Mouse (Mus musculus) kidney, adult 2 months (tissue): ENCODE results near the gene Mta1.

Source experiments
- CTCF ChIP-seq: fragments of 200-500 bp; conservative IDR thresholded peaks from 2 replicates; pipeline ENCODE4 v1.5.1; 2011; ENCODE audit warnings: low read depth, mild to moderate bottlenecking, control low read depth, low read length, moderate library complexity, mixed read lengths; ENCODE audit not compliant: insufficient read depth, insufficient read length
- POLR2A ChIP-seq: fragments of 200-500 bp; IDR thresholded peaks from one replicate; pipeline ENCODE4 v1.6.1; 2011; ENCODE audit warnings: low read depth, low read length, control low read depth

DNA sequence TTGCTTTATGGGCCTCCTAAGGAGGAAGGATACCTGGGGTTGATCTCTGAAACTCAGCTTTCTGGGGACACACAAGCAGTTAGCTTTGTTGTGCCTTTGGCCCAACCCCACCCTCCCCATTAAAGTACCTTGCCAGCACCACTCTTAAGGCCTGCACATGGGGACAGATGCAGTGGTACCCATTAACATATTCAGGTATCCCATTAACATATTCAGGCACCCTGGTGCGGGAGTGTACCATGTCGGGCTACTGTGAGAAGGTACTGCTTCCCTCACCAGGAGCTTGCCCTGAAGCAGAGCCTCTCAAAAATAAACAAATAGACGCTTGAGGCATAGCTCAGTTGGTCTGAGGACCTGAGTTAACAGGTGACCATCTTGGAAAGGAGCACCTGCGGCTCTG lies 10.1 kb upstream of the Mta1 start:
- TF ChIP-seq POLR2A (no peak), CTCF (no peak)
